Mouse (Mus musculus) large intestine, adult 2 months (tissue): ENCODE measurements around the gene Gsta4. TPM values are rescaled to one million over a fixed set of nuclear protein-coding genes. Genes with fewer than 3 reads are reported as not detected.

Experiments used
- DNase-seq: peaks from one replicate; pipeline ENCODE4 v3.0.0-alpha.2; 2012; ENCODE audit warnings: low read depth, low spot score
- WGBS: fragments of 180-500 bp; shearing (Covaris S2); methylation state at CpG from one replicate; pipeline ENCODE4 v1.1.7; 2018; 5-methylcytosine and 5-hydroxymethylcytosine counted together
- polyA plus RNA-seq: library from polyadenylated mRNA; depleted of rRNA; stranded (reverse); fragments of >200 nt; gene quantifications from 2 replicates; pipeline ENCODE4 v1.2.3, GENCODE M21; 2012

Gene Gsta4
- polyA plus RNA-seq, 1 experiment, result 9.5 TPM

GRCm38 (mm10) chr9:78176201-78176727 is 6.3 kb upstream of the Gsta4 start:
- peak; percentile 64 for DNase-seq

DNA sequence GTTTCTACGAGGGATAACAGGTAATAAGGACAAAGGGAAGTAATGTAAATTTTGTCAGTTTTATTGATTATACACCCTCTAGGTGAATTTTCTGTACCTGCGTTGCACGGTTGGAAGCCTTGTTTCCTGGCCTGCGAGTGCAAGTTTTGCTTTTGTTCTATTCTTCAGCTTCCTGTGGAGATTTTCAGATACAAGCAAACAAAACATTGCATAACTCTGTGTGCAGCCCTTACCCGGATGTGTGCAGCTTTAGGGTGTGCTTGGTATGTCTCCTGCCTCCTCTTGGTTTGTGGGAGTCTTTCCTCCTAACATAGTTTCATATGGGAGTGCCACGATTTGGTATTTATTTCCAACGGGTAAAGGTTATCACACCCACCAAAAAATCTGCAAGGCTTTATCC is 5.7 kb upstream of the Gsta4 start:
- WGBS, result 1% methylated on average over 7 of the region's 7 CpGs
- peak; percentile 47 for DNase-seq

More at GRCm38 (mm10) chr9:78176201-78176727, 6.3 kb upstream of the Gsta4 start:
- under 1% methylated on average over 22 of the region's 22 CpGs for WGBS

- DNase-seq, result no peak
- 84% methylated on average over 5 of the region's 5 CpGs for WGBS
Measured at GRCm38 (mm10) chr9:78178197-78178596, 4.4 kb upstream of the Gsta4 start.

- WGBS, result 27% methylated on average over 2 of the region's 2 CpGs
Measured at GRCm38 (mm10) chr9:78179071-78179470, 3.5 kb upstream of the Gsta4 start.

GRCm38 (mm10) chr9:78185686-78186085 is 3.1 kb downstream of the Gsta4 start:
- DNase-seq, result no peak
- WGBS, result 84% methylated on average over 9 of the region's 9 CpGs

More at GRCm38 (mm10) chr9:78179071-78179470, 3.5 kb upstream of the Gsta4 start:
- DNase-seq, result no peak

DNA sequence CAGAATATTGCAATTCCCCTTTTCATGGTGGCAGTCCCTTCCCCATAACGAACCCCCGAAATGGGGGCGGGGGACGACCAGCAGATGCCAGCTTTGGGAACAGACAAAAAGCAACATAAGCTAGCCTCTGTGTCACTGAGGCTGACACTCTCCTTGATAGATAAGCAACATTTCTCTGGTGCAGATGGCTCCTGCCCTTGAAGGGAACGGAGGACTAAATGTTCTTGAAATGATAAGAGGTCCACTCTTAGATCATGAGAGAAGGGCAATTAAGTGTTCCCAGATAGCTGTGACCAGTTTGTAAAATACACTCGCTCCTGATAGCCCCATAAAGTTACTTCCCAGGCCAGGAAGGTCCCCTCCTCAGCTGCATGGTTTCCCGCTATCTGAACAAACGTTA is 6.3 kb downstream of the Gsta4 start:
- no peak for DNase-seq
- WGBS, result 82% methylated on average over 8 of the region's 8 CpGs

- DNase-seq, result no peak
- WGBS, result 16% methylated on average over 19 of the region's 19 CpGs
Measured at GRCm38 (mm10) chr9:78190651-78191634, 8.4 kb downstream of the Gsta4 start.

- DNase-seq, result peak; percentile 73
- under 1% methylated on average over 18 of the region's 18 CpGs for WGBS
Measured at GRCm38 (mm10) chr9:78191736-78192135, 9.2 kb downstream of the Gsta4 start.

DNA sequence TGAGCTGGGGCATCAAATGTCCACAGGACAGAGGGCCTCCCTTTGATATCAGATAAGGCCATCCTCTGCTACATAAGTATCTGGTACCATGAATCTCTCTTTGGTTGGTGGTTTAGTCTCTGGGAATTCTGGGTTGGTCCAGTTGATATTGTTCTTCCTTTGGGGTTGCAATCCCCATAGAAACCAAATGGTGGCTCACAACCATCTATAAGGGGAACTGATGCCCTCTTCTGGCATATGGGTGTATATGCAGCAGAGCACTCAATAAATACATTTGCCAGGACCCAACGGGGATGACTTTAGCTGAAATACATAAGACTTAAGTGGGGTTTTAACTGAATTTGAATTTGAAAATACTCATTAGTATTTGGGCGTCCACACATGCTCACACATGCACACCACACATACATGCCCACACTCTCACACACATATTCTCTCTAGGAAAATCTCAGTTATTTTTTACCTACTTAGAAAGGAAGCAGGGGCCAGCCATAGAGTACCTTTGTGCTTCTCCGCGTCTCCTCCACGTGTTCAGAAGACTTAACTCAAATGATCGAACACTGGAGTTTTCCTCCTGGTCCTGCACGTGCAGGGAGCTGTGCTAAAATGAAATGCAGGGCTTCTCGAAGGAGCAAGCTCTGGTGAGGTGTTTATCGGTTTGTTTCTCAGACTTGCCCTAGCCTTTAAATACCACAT is 11.5 kb downstream of the Gsta4 start:
- 44% methylated on average over 9 of the region's 9 CpGs for WGBS
- peak; percentile 45 for DNase-seq

- no peak for DNase-seq
- 83% methylated on average over 11 of the region's 11 CpGs for WGBS
Measured at GRCm38 (mm10) chr9:78195034-78195433, 12.5 kb downstream of the Gsta4 start.

DNA sequence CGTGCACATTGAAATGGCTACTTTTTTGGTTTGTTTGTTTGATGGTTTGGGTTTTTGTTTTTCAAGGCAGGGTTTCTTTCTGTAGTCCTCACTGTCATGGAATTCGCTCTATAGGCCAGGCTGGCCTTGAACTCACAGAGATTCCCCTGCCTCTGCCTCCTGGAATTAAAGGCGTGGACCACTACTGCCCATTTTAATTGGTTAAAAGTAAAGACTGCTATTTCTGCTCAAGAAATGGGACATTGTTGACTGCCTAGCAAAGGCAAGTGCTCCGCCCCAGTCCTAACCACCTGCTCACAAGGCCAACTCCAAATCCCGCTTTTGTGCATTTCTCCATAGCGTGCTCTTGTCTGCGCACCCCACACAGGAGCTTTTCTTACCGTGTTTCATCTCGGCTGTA is 15.2 kb downstream of the Gsta4 start:
- WGBS, result 96% methylated on average over 9 of the region's 9 CpGs
- no peak for DNase-seq

DNA sequence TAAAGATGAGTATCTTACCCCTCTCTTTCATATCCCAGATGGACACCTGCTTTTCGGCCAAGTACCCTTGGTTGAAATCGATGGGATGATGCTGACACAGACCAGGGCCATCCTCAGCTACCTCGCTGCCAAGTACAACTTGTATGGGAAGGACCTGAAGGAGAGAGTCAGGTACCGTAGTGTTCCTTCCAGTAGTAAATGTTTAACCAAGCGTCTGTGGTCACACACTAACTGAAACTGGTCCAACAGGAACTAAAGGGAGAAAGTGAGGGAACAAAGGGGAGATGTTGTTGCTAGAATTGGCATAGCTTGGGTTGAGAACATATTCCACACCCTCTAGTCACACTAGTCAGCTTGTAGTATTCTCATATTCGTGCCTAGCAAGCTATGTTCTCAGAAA is 21.6 kb downstream of the Gsta4 start:
- 35% methylated on average over 6 of the region's 6 CpGs for WGBS
- peak; percentile 88 for DNase-seq

GRCm38 (mm10) chr9:78208956-78209355 is 26.4 kb downstream of the Gsta4 start:
- WGBS, result 65% methylated on average over 4 of the region's 4 CpGs
- DNase-seq, result no peak

GRCm38 (mm10) chr9:78210079-78210478 is 27.5 kb downstream of the Gsta4 start:
- WGBS, result 60% methylated on average over 3 of the region's 3 CpGs
- no peak for DNase-seq

GRCm38 (mm10) chr9:78210821-78211220 is 28.2 kb downstream of the Gsta4 start:
- 97% methylated on average over 2 of the region's 2 CpGs for WGBS
- DNase-seq, result no peak

GRCm38 (mm10) chr9:78211521-78211920 is 28.9 kb downstream of the Gsta4 start:
- DNase-seq, result no peak
- WGBS, result 91% methylated on average over 3 of the region's 3 CpGs

- no peak for DNase-seq
Measured at GRCm38 (mm10) chr9:78212341-78213049, 29.9 kb downstream of the Gsta4 start.

DNA sequence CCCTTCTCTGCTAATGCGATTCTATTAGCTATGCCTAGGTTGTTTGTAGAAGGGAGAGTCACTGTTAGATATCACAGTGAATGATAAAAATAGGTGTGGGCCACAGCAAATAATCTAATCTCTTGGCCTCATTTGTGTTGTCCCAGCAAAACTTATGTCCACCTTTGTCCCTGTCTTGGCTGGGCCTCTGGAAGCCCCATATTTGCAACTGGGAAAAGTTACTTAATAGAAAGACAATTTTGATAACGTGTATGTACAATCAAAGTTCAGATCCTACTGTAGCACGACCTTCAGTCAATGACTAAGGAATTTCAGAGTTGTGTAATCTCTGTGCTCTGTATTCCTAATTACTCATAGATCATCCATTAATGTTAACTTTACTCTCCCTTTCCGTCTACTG is 34.5 kb downstream of the Gsta4 start:
- no peak for DNase-seq
- 33% methylated on average over 4 of the region's 4 CpGs for WGBS

More at GRCm38 (mm10) chr9:78212341-78213049, 29.9 kb downstream of the Gsta4 start:
- WGBS, result 29% methylated on average over 7 of the region's 7 CpGs

GRCm38 (mm10) chr9:78222616-78223015 is 40.0 kb downstream of the Gsta4 start:
- DNase-seq, result no peak
- 60% methylated on average over 8 of the region's 8 CpGs for WGBS
